10 mouse cellular contexts compared by ENCODE assay signal in the genomic region with DNA sequence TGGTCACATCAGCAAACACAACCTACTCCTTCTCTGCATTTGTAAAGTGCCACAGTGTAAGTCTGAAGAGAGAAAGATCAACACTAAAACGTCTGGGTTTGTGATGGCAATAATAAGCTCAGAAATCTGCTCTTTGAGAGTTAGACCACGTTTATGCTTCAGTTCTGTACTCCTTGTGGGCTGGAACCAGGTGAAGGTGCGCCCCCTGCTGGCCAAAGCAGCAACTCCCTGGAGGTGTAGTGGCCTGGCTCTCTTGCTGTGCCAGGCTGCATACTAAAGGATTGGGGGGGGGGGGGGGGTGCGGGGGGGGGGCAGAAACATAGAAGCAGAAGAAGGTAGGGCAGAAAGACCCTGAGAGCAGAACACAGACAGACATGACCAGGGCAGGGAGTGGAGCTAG. TPM values are rescaled to one million over a fixed set of nuclear protein-coding genes. Genes with fewer than 3 reads are reported as not detected.
A peak's percentile ranks its signal among the peaks of the same experiment; 100 is the strongest.
DNase-seq lines count a peak whose midpoint lies in the region; ATAC-seq and TF ChIP-seq lines count a peak whose summit lies in the region.
"Had no signal": no experiment of that assay in that cellular context is flagged by ENCODE, and none has a peak within 500 bp of the region (broad histone marks: within the 10 kb centered on the region; RNA-seq: fewer than 3 reads in every experiment).

No protein-coding gene starts in this region.

- 0 out of 2 replicates have a peak overlapping the region, but pooled peaks have one; percentile 14 for H3K9ac ChIP-seq in heart, embryonic 13.5 days
- H3K9ac ChIP-seq in kidney, embryonic 16.5 days (replicated peaks; ENCODE audit: low read length), result no peak overlapping the region
- no peak overlapping the region for H3K9ac ChIP-seq in liver, adult 2 months (ENCODE audit: low read depth, low read length)
- H3K9ac ChIP-seq in stomach, embryonic 14.5 days (replicated peaks; ENCODE audit: low read depth, low read length), result no peak overlapping the region

- TF ChIP-seq POLR2A in thymus, adult 2 months (IDR thresholded peaks at IDR 0.05; ENCODE audit: control insufficient read depth, extremely low read depth, insufficient read depth, low read length, poor library complexity), result no peak
- no peak for TF ChIP-seq POLR2A in liver, adult 2 months (IDR thresholded peaks at IDR 0.05; ENCODE audit: extremely low read depth, insufficient read depth, low read length)

- H3K27ac ChIP-seq in thymus, adult 2 months (ENCODE audit: control insufficient read depth, insufficient read depth, low read length), result no peak overlapping the region
- H3K27ac ChIP-seq in heart, embryonic 13.5 days (replicated peaks), result peak overlapping the region; percentile 62; the same call in 1 of the 2 replicates
- H3K27ac ChIP-seq in kidney, embryonic 16.5 days (ENCODE audit: low read length), result no peak overlapping the region
- no peak overlapping the region for H3K27ac ChIP-seq in liver, adult 2 months (replicated peaks; ENCODE audit: insufficient read depth, low read depth, low read length)
- H3K27ac ChIP-seq in stomach, embryonic 14.5 days (ENCODE audit: low read length), result no peak overlapping the region

- peak; percentile 75 for TF ChIP-seq CTCF in thymus, adult 2 months (IDR thresholded peaks at IDR 0.05; ENCODE audit: borderline replicate concordance, control insufficient read depth, extremely low read depth, insufficient read depth, low read length, poor library complexity)
- peak; percentile 82 for TF ChIP-seq CTCF in liver, adult 2 months (IDR thresholded peaks at IDR 0.05; ENCODE audit: low read depth, low read length)

- DNase-seq in thymus, adult 2 months, result peak; percentile 31
- no peak for DNase-seq in thymus, adult 18-20 months
- DNase-seq in liver, adult 2 months (ENCODE audit: extremely low read depth, low read depth, low spot score), result peak; percentile 22
- peak; percentile 52 for DNase-seq in naive thymus-derived CD4-positive, alpha-beta T cell, adult 2 months (ENCODE audit: low read depth)

- no peaks in the 10 kb centered on the region for H3K36me3 ChIP-seq in thymus, adult 2 months (ENCODE audit: control insufficient read depth, insufficient read depth, low read length)
- no peaks in the 10 kb centered on the region for H3K36me3 ChIP-seq in heart, embryonic 13.5 days
- no peaks in the 10 kb centered on the region for H3K36me3 ChIP-seq in kidney, embryonic 16.5 days (ENCODE audit: insufficient read depth, low read length)
- H3K36me3 ChIP-seq in liver, adult 2 months (ENCODE audit: control insufficient read depth, insufficient read depth, low read length), result no peaks in the 10 kb centered on the region
- H3K36me3 ChIP-seq in stomach, embryonic 14.5 days (ENCODE audit: control insufficient read depth, insufficient read depth, low read length), result no peaks in the 10 kb centered on the region
- H3K36me3 ChIP-seq: G1E had no signal

- H3K4me1 ChIP-seq in thymus, adult 2 months (replicated peaks; ENCODE audit: control insufficient read depth, insufficient read depth, low read length), result no peaks in the 10 kb centered on the region
- 0 out of 2 replicates have a peak, but pooled peaks cover 8% of the 10 kb centered on the region for H3K4me1 ChIP-seq in heart, embryonic 13.5 days
- no peaks in the 10 kb centered on the region for H3K4me1 ChIP-seq in kidney, embryonic 16.5 days (ENCODE audit: insufficient read depth, low read length)
- H3K4me1 ChIP-seq in liver, adult 2 months (ENCODE audit: control insufficient read depth, insufficient read depth, low read length), result no peaks in the 10 kb centered on the region
- no peaks in the 10 kb centered on the region for H3K4me1 ChIP-seq in stomach, embryonic 14.5 days (ENCODE audit: control insufficient read depth, insufficient read depth, low read length)

- H3K4me3 ChIP-seq in thymus, adult 2 months (ENCODE audit: control insufficient read depth, insufficient read depth, low read length), result no peak overlapping the region
- no peak overlapping the region for H3K4me3 ChIP-seq in heart, embryonic 13.5 days
- H3K4me3 ChIP-seq in kidney, embryonic 16.5 days (ENCODE audit: low read length), result no peak overlapping the region
- no peak overlapping the region for H3K4me3 ChIP-seq in liver, adult 2 months (ENCODE audit: insufficient read depth, low read depth, low read length)
- no peak overlapping the region for H3K4me3 ChIP-seq in stomach, embryonic 14.5 days (ENCODE audit: low read depth, low read length)
- H3K4me3 ChIP-seq: myocyte had no signal

- ATAC-seq in erythroid progenitor cell, adult 5-6 weeks (replicated peaks; ENCODE audit: low FRiP score, poor library complexity, severe bottlenecking), result peak; percentile 74
- ATAC-seq in heart, embryonic 13.5 days (ENCODE audit: extremely low read depth, insufficient number of reproducible peaks, low FRiP score, low TSS enrichment), result no peak; the same call in 1 of the 2 replicates
- peak; percentile 92; the same call in 1 of the 2 replicates for ATAC-seq in kidney, embryonic 16.5 days (ENCODE audit: low FRiP score, low TSS enrichment)
- ATAC-seq in stomach, embryonic 14.5 days (ENCODE audit: insufficient number of reproducible peaks, insufficient read depth, low FRiP score, low read depth), result peak; percentile 77; the same call in 1 of the 2 replicates

- H3K79me2 ChIP-seq in liver, adult 2 months (ENCODE audit: control insufficient read depth, insufficient read depth, low read length), result no peaks in the 10 kb centered on the region

- 2% methylated on average over 3 of the region's 4 CpGs for WGBS in thymus, adult 2 months
- 1% methylated on average over 4 of the region's 4 CpGs for WGBS in heart, embryonic 13.5 days
- WGBS in kidney, embryonic 16.5 days, result 0% methylated on average over 3 of the region's 4 CpGs
- WGBS in liver, adult 2 months, result 0% methylated on average over 4 of the region's 4 CpGs
- 3% methylated on average over 3 of the region's 4 CpGs for WGBS in stomach, embryonic 14.5 days

- H3K27me3 ChIP-seq in thymus, adult 2 months (ENCODE audit: control insufficient read depth, insufficient read depth, low read length), result no peaks in the 10 kb centered on the region
- no peaks in the 10 kb centered on the region for H3K27me3 ChIP-seq in heart, embryonic 13.5 days (replicated peaks)
- H3K27me3 ChIP-seq in kidney, embryonic 16.5 days (ENCODE audit: insufficient read depth, low read length), result no peaks in the 10 kb centered on the region
- H3K27me3 ChIP-seq in liver, adult 2 months (ENCODE audit: control insufficient read depth, insufficient read depth, low read length), result no peaks in the 10 kb centered on the region
- no peaks in the 10 kb centered on the region for H3K27me3 ChIP-seq in stomach, embryonic 14.5 days (ENCODE audit: control insufficient read depth, insufficient read depth, low read length)

- H3K9me3 ChIP-seq in heart, embryonic 13.5 days, result no peaks in the 10 kb centered on the region
- no peaks in the 10 kb centered on the region for H3K9me3 ChIP-seq in kidney, embryonic 16.5 days (ENCODE audit: low read length)
- H3K9me3 ChIP-seq in stomach, embryonic 14.5 days (ENCODE audit: control insufficient read depth, low read depth, low read length), result no peaks in the 10 kb centered on the region

- no peak overlapping the region for H3K4me2 ChIP-seq in heart, embryonic 13.5 days
- no peak overlapping the region for H3K4me2 ChIP-seq in kidney, embryonic 16.5 days (replicated peaks; ENCODE audit: low read depth, low read length)
- no peak overlapping the region for H3K4me2 ChIP-seq in stomach, embryonic 14.5 days (replicated peaks; ENCODE audit: low read depth, low read length)

RNA-seq across cellular contexts. Expression of a gene that starts 18.2 kb away (rescaled TPM):
- not detected in 2 replicates for polyA plus RNA-seq in thymus, adult 2 months (2012; rRNA removed)
- not detected in 2 replicates for total RNA-seq in erythroid progenitor cell, adult 5-6 weeks (2015; ENCODE audit: low replicate concordance)
- not detected in 2 replicates for total RNA-seq in erythroid progenitor cell, adult 5-6 weeks (2017; ENCODE audit: low replicate concordance)
- not detected in 2 replicates for polyA plus RNA-seq in heart, embryonic 13.5 days (2015; fragmentation: Nextera tagmentation; extraction: Ambion mirVana)
- polyA plus RNA-seq in kidney, embryonic 16.5 days (2015; fragmentation: Nextera tagmentation; extraction: Ambion mirVana), result not detected in 2 replicates
- not detected in 2 replicates for total RNA-seq in liver, adult 2 months (2014; rRNA removed)
- polyA plus RNA-seq in liver, adult 2 months (2012; rRNA removed), result not detected in 2 replicates
- polyA plus RNA-seq in stomach, embryonic 14.5 days (2014; fragmentation: Nextera tagmentation; extraction: Ambion mirVana), result not detected in 2 replicates
- polyA plus RNA-seq: G1E, myocyte had no signal

RNA-seq across cellular contexts. Expression of a gene that starts 27.0 kb away (rescaled TPM):
- polyA plus RNA-seq in thymus, adult 2 months (2012; rRNA removed), result not detected in 2 replicates
- not detected in 2 replicates for total RNA-seq in erythroid progenitor cell, adult 5-6 weeks (2015; ENCODE audit: low replicate concordance)
- total RNA-seq in erythroid progenitor cell, adult 5-6 weeks (2017; ENCODE audit: low replicate concordance), result not detected in 2 replicates
- polyA plus RNA-seq in heart, embryonic 13.5 days (2015; fragmentation: Nextera tagmentation; extraction: Ambion mirVana), result not detected in 2 replicates
- polyA plus RNA-seq in kidney, embryonic 16.5 days (2015; fragmentation: Nextera tagmentation; extraction: Ambion mirVana), result not detected in 2 replicates
- total RNA-seq in liver, adult 2 months (2014; rRNA removed), result not detected in 2 replicates
- polyA plus RNA-seq in liver, adult 2 months (2012; rRNA removed), result not detected in 2 replicates
- polyA plus RNA-seq in stomach, embryonic 14.5 days (2014; fragmentation: Nextera tagmentation; extraction: Ambion mirVana), result not detected in 2 replicates
- total RNA-seq: G1E had no signal
- polyA plus RNA-seq: G1E, myocyte had no signal

RNA-seq across cellular contexts. Expression of a gene that starts 58.7 kb away (rescaled TPM):
- 9.7 and 19.9 TPM in 2 replicates for polyA plus RNA-seq in thymus, adult 2 months (2012; rRNA removed)
- 9.4 and 13.8 TPM in 2 replicates for total RNA-seq in erythroid progenitor cell, adult 5-6 weeks (2015; ENCODE audit: low replicate concordance)
- 5.3 and 7.3 TPM in 2 replicates for total RNA-seq in erythroid progenitor cell, adult 5-6 weeks (2017; ENCODE audit: low replicate concordance)
- 25.4 and 28.8 TPM in 2 replicates for polyA plus RNA-seq in heart, embryonic 13.5 days (2015; fragmentation: Nextera tagmentation; extraction: Ambion mirVana)
- 17.8 and 19.3 TPM in 2 replicates for polyA plus RNA-seq in kidney, embryonic 16.5 days (2015; fragmentation: Nextera tagmentation; extraction: Ambion mirVana)
- total RNA-seq in liver, adult 2 months (2014; rRNA removed), result 0.28 and 0.34 TPM in 2 replicates
- 0.11 and 0.21 TPM in 2 replicates for polyA plus RNA-seq in liver, adult 2 months (2012; rRNA removed)
- polyA plus RNA-seq in stomach, embryonic 14.5 days (2014; fragmentation: Nextera tagmentation; extraction: Ambion mirVana), result 19.7 and 19.9 TPM in 2 replicates
- polyA plus RNA-seq: G1E had no signal

Comparison
In these comparisons a context has a peak if more than half of its experiments do, and no peak if none do; other contexts are left out.
1. DNase-seq: peak in thymus, adult 2 months (single experiment), liver, adult 2 months (single experiment) and naive thymus-derived CD4-positive, alpha-beta T cell, adult 2 months (single experiment); none in thymus, adult 18-20 months (0 of 2).